Mouse (Mus musculus) neural tube, embryonic 15.5 days (tissue): ENCODE measurements around the gene Gm39653. TPM values are rescaled to one million over a fixed set of nuclear protein-coding genes. Genes with fewer than 3 reads are reported as not detected.

Experiments
- polyA plus RNA-seq: library from polyadenylated mRNA; unstranded; fragments of >200 nt; fragmentation: Nextera tagmentation; extraction: Ambion mirVana; gene quantifications from 2 replicates; pipeline ENCODE4 v1.2.1, GENCODE M21; 2015

Gm39653 gene
- polyA plus RNA-seq, 1 experiment from 2014 or later, result 0.14 TPM

Other genes with a start within 250 kb of the Gm39653 start
- 13.7 and 15.6 TPM in 2 replicates for gene Adam23, start 170.1 kb upstream of the Gm39653 start, polyA plus RNA-seq
- gene Dytn, start 71.0 kb downstream of the Gm39653 start, polyA plus RNA-seq, result 0.22 and 0.37 TPM in 2 replicates
- 0.20 and 0.42 TPM in 2 replicates for gene Mdh1b, start 114.3 kb downstream of the Gm39653 start, polyA plus RNA-seq
- 28.6 and 37.4 TPM in 2 replicates for gene Fastkd2, start 114.6 kb downstream of the Gm39653 start, polyA plus RNA-seq
- gene 4933402D24Rik, start 153.3 kb downstream of the Gm39653 start, polyA plus RNA-seq, result 0.19 and 0.36 TPM in 2 replicates